Mouse (Mus musculus) kidney, postnatal 0 days (tissue): ENCODE data around the gene Gm815. TPM values are rescaled to one million over a fixed set of nuclear protein-coding genes. Genes with fewer than 3 reads are reported as not detected.

Experiments used
- ATAC-seq: fragments of 200-750 bp; cut with Nextera tagmentation; replicated peaks from 2 replicates; pipeline ENCODE4 v1.8.0; 2017; ENCODE audit warnings: low read depth, moderate number of reproducible peaks, moderate TSS enrichment, moderate library complexity; ENCODE audit not compliant: low FRiP score
- DNase-seq: peaks from one replicate; pipeline ENCODE4 v3.0.0-alpha.2; 2016; ENCODE audit warnings: low spot score
- H3K27ac ChIP-seq: fragments of 300-500 bp; sonication (generic); 2 replicates; pipeline ENCODE4 v1.5.1; 2014; ENCODE audit warnings: mild to moderate bottlenecking
- H3K27me3 ChIP-seq: fragments of 300-500 bp; sonication (generic); 2 replicates; pipeline ENCODE4 v1.6.1; 2014; ENCODE audit warnings: low read length, mixed read lengths; ENCODE audit not compliant: insufficient read depth
- H3K36me3 ChIP-seq: fragments of 300-500 bp; sonication (generic); 2 replicates; pipeline ENCODE4 v1.6.1; 2014; ENCODE audit warnings: low read length, mixed read lengths; ENCODE audit not compliant: insufficient read depth
- H3K4me1 ChIP-seq: fragments of 300-500 bp; sonication (generic); replicated peaks from 2 replicates; pipeline ENCODE4 v1.6.1; 2014; ENCODE audit warnings: antibody characterized with exemption, low read length, mixed read lengths; ENCODE audit not compliant: insufficient read depth
- H3K4me2 ChIP-seq: fragments of 300-500 bp; sonication (generic); 2 replicates; pipeline ENCODE4 v1.6.1; 2014; ENCODE audit warnings: mild to moderate bottlenecking, low read length, moderate library complexity, mixed read lengths
- H3K4me3 ChIP-seq: fragments of 300-500 bp; sonication (generic); replicated peaks from 2 replicates; pipeline ENCODE4 v1.5.1; 2014; ENCODE audit warnings: low read depth, low read length
- H3K9ac ChIP-seq: fragments of 300-500 bp; sonication (generic); 2 replicates; pipeline ENCODE4 v1.6.1; 2014; ENCODE audit warnings: low read depth, low read length
- H3K9me3 ChIP-seq: fragments of 300-500 bp; sonication (generic); replicated peaks from 2 replicates; pipeline ENCODE4 v1.6.1; 2016; ENCODE audit warnings: low read length, inconsistent platforms, mixed read lengths
- CTCF ChIP-seq: IDR thresholded peaks from 2 replicates; pipeline ENCODE4 v1.5.1; 2016; ENCODE audit warnings: antibody characterized with exemption, low read depth, mild to moderate bottlenecking, moderate library complexity
- WGBS: fragments of 180-500 bp; shearing (Covaris S2); extraction: QIAGEN DNeasy Blood & Tissue Kit; methylation state at CpG from one replicate; pipeline ENCODE4 v1.1.7; 2014; 5-methylcytosine and 5-hydroxymethylcytosine counted together
- polyA plus RNA-seq: library from polyadenylated mRNA; unstranded; fragments of >200 nt; fragmentation: Nextera tagmentation; extraction: Ambion mirVana; gene quantifications from 2 replicates; pipeline ENCODE4 v1.2.1, GENCODE M21; 2015

The Gm815 gene
- polyA plus RNA-seq, 1 experiment from 2014 or later, result 0.29 TPM

- Histone ChIP-seq H3K4me1 (peaks cover 4% of the 10 kb centered on the region), H3K27me3 (no peaks in the 10 kb centered on the region), H3K4me2 (no peak overlapping the region), H3K36me3 (no peaks in the 10 kb centered on the region), H3K4me3 (no peak overlapping the region), H3K9ac (no peak overlapping the region), H3K27ac (no peak overlapping the region), H3K9me3 (no peaks in the 10 kb centered on the region)
- no peak for TF ChIP-seq CTCF
- DNase-seq, result no peak
- ATAC-seq, result no peak
- 17% methylated on average over 3 of the region's 3 CpGs for WGBS
These were observed 14.6 kb upstream of the Gm815 start for GRCm38 (mm10) chr19:26871096-26871495.

DNA sequence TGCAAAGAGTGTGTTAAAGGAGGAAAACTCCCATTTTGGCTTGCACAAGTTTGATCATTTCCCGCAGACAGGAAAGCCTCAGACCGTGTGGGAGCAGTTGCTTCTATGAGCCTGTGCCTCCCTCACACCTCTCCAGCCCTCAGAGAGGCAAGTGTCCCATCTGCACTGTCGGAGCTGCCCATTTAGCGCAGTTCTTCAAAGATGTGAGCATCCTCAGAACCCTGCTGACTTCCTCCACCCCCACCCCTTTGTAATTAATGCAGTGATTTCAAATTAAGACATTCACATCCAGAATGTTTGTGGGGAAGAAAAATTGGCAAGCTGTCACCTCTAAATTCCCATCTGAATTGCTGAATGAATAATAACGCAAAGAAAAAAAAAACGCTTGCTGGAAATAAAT is 12.8 kb upstream of the Gm815 start:
- DNase-seq (no peak), ATAC-seq (no peak)
- no peaks in the 10 kb centered on the region for H3K9me3 ChIP-seq
- WGBS, result 42% methylated on average over 6 of the region's 6 CpGs
- TF ChIP-seq CTCF, result no peak
- peaks cover 5% of the 10 kb centered on the region; the same call in 1 of the 2 replicates for H3K4me1 ChIP-seq
- no peak overlapping the region for H3K27ac ChIP-seq
- no peak overlapping the region for H3K9ac ChIP-seq
- H3K4me2 ChIP-seq, result no peak overlapping the region
- H3K36me3 ChIP-seq, result no peaks in the 10 kb centered on the region
- H3K4me3 ChIP-seq, result no peak overlapping the region
- no peaks in the 10 kb centered on the region for H3K27me3 ChIP-seq

- Histone ChIP-seq H3K9me3 (no peaks in the 10 kb centered on the region), H3K36me3 (no peaks in the 10 kb centered on the region), H3K27ac (no peak overlapping the region), H3K4me2 (no peak overlapping the region), H3K27me3 (no peaks in the 10 kb centered on the region), H3K4me3 (no peak overlapping the region), H3K4me1 (peaks cover 5% of the 10 kb centered on the region; the same call in 1 of the 2 replicates), H3K9ac (no peak overlapping the region)
- 96% methylated on average over 6 of the region's 6 CpGs for WGBS
- ATAC-seq (no peak), DNase-seq (no peak)
- TF ChIP-seq CTCF, result no peak
These were observed 10.1 kb upstream of the Gm815 start for GRCm38 (mm10) chr19:26875601-26876000.

DNA sequence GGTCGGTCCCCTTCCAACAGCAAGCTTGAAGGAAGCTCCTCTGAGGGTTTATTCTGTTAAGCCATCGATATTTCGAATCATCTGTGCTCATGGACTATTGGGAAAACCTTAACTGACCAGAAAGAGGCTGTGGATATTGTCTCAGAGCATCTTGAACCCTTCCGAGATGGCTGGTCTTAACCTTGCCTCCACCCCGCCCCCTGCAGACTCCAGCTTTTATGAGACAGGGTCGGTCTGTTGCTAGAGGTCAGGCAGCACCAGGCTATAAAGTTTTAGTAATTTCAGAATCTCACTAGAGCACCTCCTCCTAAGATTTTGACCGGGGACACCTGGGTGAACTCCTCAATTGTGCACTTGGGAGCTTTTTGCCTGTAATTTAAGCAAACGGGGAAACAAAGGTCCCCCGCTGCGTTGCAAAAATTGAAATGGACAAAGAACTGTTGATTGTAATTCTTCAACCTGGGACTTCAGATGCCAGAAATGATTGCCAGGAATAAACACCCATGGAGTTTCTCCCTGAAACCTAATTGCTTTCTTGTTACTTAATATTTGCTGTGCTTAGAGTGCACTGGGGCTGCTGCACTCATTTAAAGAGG is 8.4 kb upstream of the Gm815 start:
- H3K27me3 ChIP-seq, result no peaks in the 10 kb centered on the region
- no peak overlapping the region for H3K4me2 ChIP-seq
- ATAC-seq (no peak), DNase-seq (peak; percentile 59)
- no peak overlapping the region for H3K9ac ChIP-seq
- H3K9me3 ChIP-seq, result no peaks in the 10 kb centered on the region
- no peaks in the 10 kb centered on the region for H3K36me3 ChIP-seq
- H3K4me3 ChIP-seq, result no peak overlapping the region
- no peak overlapping the region for H3K27ac ChIP-seq
- 16% methylated on average over 10 of the region's 10 CpGs for WGBS
- H3K4me1 ChIP-seq, result peaks cover 5% of the 10 kb centered on the region; the same call in 1 of the 2 replicates
- TF ChIP-seq CTCF, result 0 out of 2 replicates have a peak, but pooled peaks have one; percentile 7

- ATAC-seq (no peak), DNase-seq (no peak)
- Histone ChIP-seq H3K4me1 (peaks cover 5% of the 10 kb centered on the region; the same call in 1 of the 2 replicates), H3K27me3 (no peaks in the 10 kb centered on the region), H3K36me3 (no peaks in the 10 kb centered on the region), H3K9ac (no peak overlapping the region), H3K27ac (no peak overlapping the region), H3K4me2 (no peak overlapping the region), H3K9me3 (no peaks in the 10 kb centered on the region), H3K4me3 (no peak overlapping the region)
- TF ChIP-seq CTCF, result no peak
- 53% methylated on average over 4 of the region's 4 CpGs for WGBS
These were observed 5.8 kb upstream of the Gm815 start for GRCm38 (mm10) chr19:26879856-26880255.

DNA sequence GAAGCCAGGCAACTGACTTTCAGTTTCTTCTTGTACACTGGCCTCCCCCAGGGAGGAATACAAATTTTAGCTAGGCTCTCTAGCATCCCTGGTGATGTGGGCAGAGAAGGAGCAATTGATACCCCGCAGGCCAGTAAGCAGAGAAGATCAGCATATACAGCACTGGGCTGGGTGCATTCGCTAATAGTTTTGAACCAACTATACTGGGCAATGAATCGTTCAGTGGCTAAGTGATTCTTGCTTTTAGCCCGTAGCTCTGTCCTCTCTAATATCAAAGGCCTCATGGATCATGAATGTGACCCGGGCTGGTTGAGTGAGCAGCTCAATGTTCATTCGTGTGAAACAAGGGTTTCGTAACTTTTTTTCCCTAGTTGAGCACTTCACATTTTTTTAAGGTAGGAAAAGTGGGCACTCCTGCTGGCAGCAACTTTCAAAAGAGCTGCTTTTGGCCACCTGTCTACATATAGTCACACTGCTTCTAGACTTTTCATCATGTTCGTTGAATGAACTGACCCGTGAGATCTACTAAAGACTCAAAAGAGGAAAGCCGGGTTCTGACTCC is 3.7 kb upstream of the Gm815 start:
- no peak overlapping the region for H3K27ac ChIP-seq
- 45% methylated on average over 10 of the region's 10 CpGs for WGBS

More for the DNA sequence above, 3.7 kb upstream of the Gm815 start:
- Histone ChIP-seq H3K36me3 (no peaks in the 10 kb centered on the region), H3K9me3 (no peaks in the 10 kb centered on the region), H3K27me3 (no peaks in the 10 kb centered on the region), H3K4me2 (no peak overlapping the region), H3K4me3 (no peak overlapping the region), H3K4me1 (peaks cover 3% of the 10 kb centered on the region; the same call in 1 of the 2 replicates), H3K9ac (no peak overlapping the region)
- no peak for TF ChIP-seq CTCF
- DNase-seq (peak; percentile 68), ATAC-seq (no peak; the same call in 1 of the 2 replicates)
